Mouse (Mus musculus): ENCODE measurements around the gene Ttyh3. TPM values are rescaled to one million over a fixed set of nuclear protein-coding genes. Genes with fewer than 3 reads are reported as not detected.

The Ttyh3 gene
- total and polyA plus RNA-seq, 3 experiments: 5.9 to 35.7 TPM; not detected in 1

GRCm38 (mm10) chr5:140611611-140612185 is 37.1 kb downstream of the Ttyh3 start:
- no peak for DNase-seq (ENCODE audit: low read depth, low spot score)
- peaks cover 6% of the 10 kb centered on the region for H3K79me2 ChIP-seq (ENCODE audit: control insufficient read depth, insufficient read depth, low read length, poor library complexity)
- H3K9ac ChIP-seq (ENCODE audit: control insufficient read depth, low read depth, low read length, poor library complexity, severe bottlenecking): no peak overlapping the region
- H3K36me3 ChIP-seq (ENCODE audit: control insufficient read depth in 1 of 2, insufficient read depth in 2 of 2, low read length in 2 of 2): peaks cover 0 to 28% of the 10 kb centered on the region in 2 experiments; a peak in 2 of 4 replicates
- H3K4me3 ChIP-seq (ENCODE audit: control insufficient read depth in 1 of 2, insufficient read depth in 1 of 2, low read depth in 2 of 2, low read length in 2 of 2): no peak overlapping the region
- peaks cover 8 to 27% of the 10 kb centered on the region in 2 experiments for H3K4me1 ChIP-seq (ENCODE audit: control insufficient read depth in 1 of 2, insufficient read depth in 2 of 2, low read length in 2 of 2)
- H3K9me3 ChIP-seq (replicated peaks; ENCODE audit: insufficient read depth, low read length): no peaks in the 10 kb centered on the region
- no peaks in the 10 kb centered on the region for H3K27me3 ChIP-seq (ENCODE audit: control insufficient read depth in 1 of 2, insufficient read depth in 2 of 2, low read length in 2 of 2)
- no peak overlapping the region for H3K27ac ChIP-seq (ENCODE audit: control insufficient read depth, low read depth, low read length)
- no peak for TF ChIP-seq ZNF384 (IDR thresholded peaks at IDR 0.05; ENCODE audit: low read depth, low read length)

- H3K27me3 ChIP-seq (ENCODE audit: control insufficient read depth in 1 of 2, insufficient read depth in 2 of 2, low read length in 2 of 2): no peaks in the 10 kb centered on the region
- H3K9ac ChIP-seq (ENCODE audit: control insufficient read depth, low read depth, low read length, poor library complexity, severe bottlenecking): no peak overlapping the region
- H3K9me3 ChIP-seq (replicated peaks; ENCODE audit: insufficient read depth, low read length): no peaks in the 10 kb centered on the region
- H3K4me3 ChIP-seq (ENCODE audit: control insufficient read depth in 1 of 2, insufficient read depth in 1 of 2, low read depth in 2 of 2, low read length in 2 of 2): no peak overlapping the region
- DNase-seq (ENCODE audit: low read depth, low spot score): no peak
- H3K36me3 ChIP-seq (ENCODE audit: control insufficient read depth in 1 of 2, insufficient read depth in 2 of 2, low read length in 2 of 2): peaks cover 0 to 22% of the 10 kb centered on the region in 2 experiments; a peak in 2 of 4 replicates
- H3K27ac ChIP-seq (ENCODE audit: control insufficient read depth, low read depth, low read length): no peak overlapping the region
- no peak for TF ChIP-seq ZKSCAN1 (IDR thresholded peaks at IDR 0.05; ENCODE audit: low read depth, low read length)
- TF ChIP-seq JUND (IDR thresholded peaks at IDR 0.05; ENCODE audit: low read depth, low read length): no peak
- no peak for TF ChIP-seq POLR2A (IDR thresholded peaks at IDR 0.05; ENCODE audit: control insufficient read depth in 1 of 2, insufficient read depth in 1 of 2, low read depth in 1 of 2, low read length in 2 of 2, poor library complexity in 1 of 2)
- no peak for TF ChIP-seq NRF1 (IDR thresholded peaks at IDR 0.05; ENCODE audit: insufficient read depth, low read depth, low read length, poor library complexity, severe bottlenecking)
- no peak for TF ChIP-seq TBP (IDR thresholded peaks at IDR 0.05; ENCODE audit: low read depth, low read length)
- TF ChIP-seq BHLHE40 (IDR thresholded peaks at IDR 0.05; ENCODE audit: borderline replicate concordance, low read depth, low read length): no peak
- TF ChIP-seq USF1 (IDR thresholded peaks at IDR 0.05; ENCODE audit: low read depth, low read length): no peak
- TF ChIP-seq GABPA (IDR thresholded peaks at IDR 0.05; ENCODE audit: low read depth, low read length): no peak
- no peak for TF ChIP-seq TAL1 (IDR thresholded peaks at IDR 0.05; ENCODE audit: low read length)
- TF ChIP-seq MXI1 (IDR thresholded peaks at IDR 0.05; ENCODE audit: low read depth, low read length): no peak
- no peak for TF ChIP-seq ZMIZ1 (IDR thresholded peaks at IDR 0.05; ENCODE audit: low read depth, low read length)
- TF ChIP-seq NELFE (IDR thresholded peaks at IDR 0.05; ENCODE audit: low read depth, low read length): no peak
- no peak for TF ChIP-seq EP300 (IDR thresholded peaks at IDR 0.05; ENCODE audit: low read depth in 1 of 2, low read length in 2 of 2)
- peaks cover 8 to 21% of the 10 kb centered on the region in 2 experiments for H3K4me1 ChIP-seq (ENCODE audit: control insufficient read depth in 1 of 2, insufficient read depth in 2 of 2, low read length in 2 of 2)
- peaks cover 6% of the 10 kb centered on the region for H3K79me2 ChIP-seq (ENCODE audit: control insufficient read depth, insufficient read depth, low read length, poor library complexity)
Observed at GRCm38 (mm10) chr5:140611021-140611583, 37.7 kb downstream of the Ttyh3 start.
